Mouse (Mus musculus) brown adipose tissue, adult 24 weeks (tissue): ENCODE data around the gene Olfr1328. TPM values are rescaled to one million over a fixed set of nuclear protein-coding genes. Genes with fewer than 3 reads are reported as not detected.
"Not testable (repeated sequence)": the region's sequence is repeated elsewhere in the genome, so short reads cannot be mapped to it uniquely, and the experiment has no call there.

ENCODE experiments used
- H3K27ac ChIP-seq: fragments of 200-500 bp; replicated peaks from 2 replicates; pipeline ENCODE4 v1.5.1; 2012; ENCODE audit warnings: low read depth, mild to moderate bottlenecking, low read length
- H3K4me1 ChIP-seq: fragments of 200-500 bp; 2 replicates; pipeline ENCODE4 v1.6.1; 2012; ENCODE audit warnings: low read length, mixed read lengths; ENCODE audit not compliant: control insufficient read depth, insufficient read depth, insufficient read length
- H3K4me3 ChIP-seq: fragments of 200-500 bp; 2 replicates; pipeline ENCODE4 v1.5.1; 2012; ENCODE audit warnings: low read depth, mild to moderate bottlenecking, low read length, moderate library complexity; ENCODE audit not compliant: insufficient read depth
- polyA plus RNA-seq: library from polyadenylated mRNA; stranded (reverse); fragments of >200 nt; gene quantifications from 2 replicates; pipeline ENCODE4 v1.2.4, GENCODE M21; 2012; ENCODE audit not compliant: missing spikeins, insufficient read depth, insufficient read length

The Olfr1328 gene
- polyA plus RNA-seq: not detected in 2 replicates

DNA sequence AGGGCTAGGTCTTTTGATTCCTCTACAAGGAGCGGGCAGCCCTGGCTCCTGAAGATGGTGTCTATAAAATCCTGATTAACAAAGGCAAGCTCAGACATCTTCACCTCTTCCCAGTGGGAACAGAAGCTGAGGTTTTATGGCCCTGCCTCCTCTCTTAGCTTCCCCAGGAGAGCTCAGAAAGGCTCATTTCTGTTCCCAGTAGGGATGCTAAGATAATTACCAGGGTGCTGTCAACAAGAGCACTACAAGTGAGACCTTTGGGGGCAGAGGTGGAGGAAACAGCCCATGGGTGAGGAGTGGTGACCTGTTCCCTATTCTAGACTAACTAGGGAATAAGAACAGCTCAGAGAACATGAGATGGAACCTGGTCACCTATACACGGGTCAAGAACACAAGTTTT is at the start of gene Olfr1328:
Gene Olfr1328, minus strand, starts transcription at position 101 of the 400 bp plus-strand sequence.
- no peaks in the 10 kb centered on the region for H3K4me1 ChIP-seq
- H3K4me3 ChIP-seq: no peak within 1 kb of the TSS
- no peak within 1 kb of the TSS for H3K27ac ChIP-seq

DNA sequence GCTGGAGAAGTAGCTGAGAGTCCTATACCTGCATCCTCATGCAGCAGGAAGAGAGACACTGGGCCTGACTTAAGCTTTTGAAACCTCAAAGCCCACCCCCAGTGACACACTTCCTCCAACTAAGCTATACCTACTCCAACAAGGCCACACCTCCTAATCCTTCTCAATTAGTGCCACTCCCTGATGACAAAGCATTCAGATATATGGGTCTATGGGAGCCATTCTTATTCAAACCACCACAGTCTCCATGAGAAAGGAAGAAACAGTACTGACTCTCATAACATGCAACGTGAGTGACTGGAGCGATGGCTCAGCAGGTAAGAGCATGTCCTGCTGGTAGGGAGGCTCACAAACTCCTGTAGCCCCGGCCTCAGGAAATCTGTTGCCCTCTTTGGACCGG is 46.9 kb upstream of the Olfr1328 start:
- no peak overlapping the region for H3K27ac ChIP-seq
- no peaks in the 10 kb centered on the region for H3K4me1 ChIP-seq
- H3K4me3 ChIP-seq: no peak overlapping the region

DNA sequence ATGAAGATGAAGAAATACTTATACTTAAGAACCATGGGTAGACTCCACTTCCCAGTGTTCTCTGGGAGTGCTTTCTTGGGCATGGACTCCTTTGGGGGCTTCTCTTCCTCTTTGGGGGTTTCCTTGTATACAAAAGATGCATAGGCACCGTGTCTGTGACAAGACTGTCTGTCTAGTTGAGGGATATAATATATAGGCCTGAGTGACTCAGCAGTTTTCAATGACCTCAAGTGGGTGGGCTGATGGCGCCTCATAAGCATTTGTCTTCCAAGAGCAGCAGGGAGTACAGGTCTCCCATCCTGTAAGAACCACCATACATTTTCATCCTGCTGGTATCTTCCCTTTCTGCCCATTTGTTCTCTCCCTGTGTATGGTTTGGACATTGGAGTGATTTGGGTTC is 34.9 kb upstream of the Olfr1328 start:
- no peak overlapping the region for H3K27ac ChIP-seq
- H3K4me1 ChIP-seq: no peaks in the 10 kb centered on the region
- no peak overlapping the region for H3K4me3 ChIP-seq

DNA sequence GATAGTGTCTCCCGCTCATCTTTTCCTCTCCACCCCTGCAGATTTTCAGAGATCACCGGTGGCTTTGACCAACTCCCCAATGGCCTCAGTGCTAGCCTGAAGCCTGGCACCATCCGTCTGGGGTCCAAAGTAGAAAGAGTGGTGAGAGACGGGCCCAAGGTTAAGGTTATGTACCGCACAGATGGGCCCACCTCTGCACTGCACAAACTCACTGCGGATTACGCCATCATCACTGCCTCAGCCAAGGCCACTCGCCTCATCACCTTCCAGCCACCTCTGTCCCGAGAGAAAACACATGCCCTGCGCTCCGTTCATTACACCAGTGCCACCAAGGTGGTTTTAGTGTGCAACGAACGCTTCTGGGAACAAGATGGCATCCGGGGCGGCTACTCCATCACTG is 29.3 kb upstream of the Olfr1328 start:
- no peaks in the 10 kb centered on the region for H3K4me1 ChIP-seq
- H3K27ac ChIP-seq: no peak overlapping the region

DNA sequence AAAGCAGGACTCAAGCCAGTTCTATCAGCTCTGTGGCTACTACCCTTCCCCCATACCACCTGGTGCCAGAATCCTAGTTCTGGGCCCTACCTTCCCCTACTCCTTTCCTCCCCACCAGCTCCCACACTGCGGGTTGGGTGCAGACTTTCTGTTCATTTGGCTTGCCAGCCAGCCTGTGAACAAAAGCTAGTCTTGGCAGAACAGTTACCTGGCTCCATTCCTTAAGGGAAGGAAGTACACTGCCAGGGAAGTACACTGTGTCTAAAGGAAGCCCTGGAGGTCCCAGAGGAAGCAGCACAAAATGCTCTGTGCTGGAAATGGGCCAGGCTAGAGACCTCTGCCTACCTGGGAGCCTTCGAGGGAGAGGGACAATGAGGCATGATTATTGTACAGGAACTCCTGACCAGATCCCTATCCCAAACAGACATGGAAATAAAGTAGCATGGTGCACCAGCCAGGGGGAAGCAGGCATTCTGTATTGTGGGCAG is 22.8 kb upstream of the Olfr1328 start, which contains the start of gene Lao1:
Gene Lao1, plus strand, starts transcription at position 438 of the 488 bp plus-strand sequence.
- Histone ChIP-seq H3K4me3 (no peak within 1 kb of the TSS), H3K27ac (peak within 1 kb of the TSS; percentile 60), H3K4me1 (peaks cover 4% of the 10 kb centered on the region)

More for the DNA sequence above, 29.3 kb upstream of the Olfr1328 start:
- H3K4me3 ChIP-seq: no peak overlapping the region

DNA sequence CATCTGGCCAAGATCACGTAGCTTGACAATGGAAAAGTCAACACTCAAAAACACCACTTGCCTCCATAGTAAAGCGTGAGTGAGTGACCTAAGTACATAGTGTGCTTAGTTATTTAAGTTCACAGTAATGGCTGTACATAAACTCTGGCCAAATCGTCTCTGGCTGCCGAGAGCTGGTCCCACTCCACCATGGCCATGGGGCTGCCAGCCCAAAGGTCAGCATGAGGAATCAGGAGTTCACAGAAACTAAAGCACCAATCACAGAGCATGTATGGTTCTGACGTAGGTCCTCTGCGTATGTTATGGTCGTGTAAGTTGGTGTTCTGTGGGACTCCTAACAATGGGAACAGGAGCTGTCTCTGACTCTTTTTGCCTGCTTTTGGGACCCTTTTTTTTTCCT is 20.4 kb upstream of the Olfr1328 start:
- Histone ChIP-seq H3K27ac (no peak overlapping the region), H3K4me1 (peaks cover 7% of the 10 kb centered on the region), H3K4me3 (no peak overlapping the region)

DNA sequence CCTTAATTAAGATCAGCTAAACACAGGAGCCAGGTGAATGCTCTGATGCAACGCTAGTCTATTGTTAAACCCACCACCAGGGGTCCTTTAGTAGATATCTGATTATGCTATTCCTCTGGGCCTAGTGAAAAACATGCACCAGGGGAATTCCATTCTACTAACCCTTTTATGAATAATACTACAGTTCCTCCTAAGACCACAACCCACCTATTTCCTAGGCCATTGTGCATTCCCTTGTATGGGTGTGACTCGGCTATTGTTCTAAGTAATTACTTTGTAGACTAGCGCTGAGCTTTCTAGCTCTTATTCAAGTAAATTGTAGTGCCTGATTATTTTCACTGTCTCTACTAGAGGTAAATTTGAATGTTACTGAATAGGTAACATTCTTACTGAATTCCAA is 7.1 kb downstream of the Olfr1328 start:
- not testable (repeated sequence) for H3K4me1 ChIP-seq, H3K4me3 ChIP-seq, H3K27ac ChIP-seq

DNA sequence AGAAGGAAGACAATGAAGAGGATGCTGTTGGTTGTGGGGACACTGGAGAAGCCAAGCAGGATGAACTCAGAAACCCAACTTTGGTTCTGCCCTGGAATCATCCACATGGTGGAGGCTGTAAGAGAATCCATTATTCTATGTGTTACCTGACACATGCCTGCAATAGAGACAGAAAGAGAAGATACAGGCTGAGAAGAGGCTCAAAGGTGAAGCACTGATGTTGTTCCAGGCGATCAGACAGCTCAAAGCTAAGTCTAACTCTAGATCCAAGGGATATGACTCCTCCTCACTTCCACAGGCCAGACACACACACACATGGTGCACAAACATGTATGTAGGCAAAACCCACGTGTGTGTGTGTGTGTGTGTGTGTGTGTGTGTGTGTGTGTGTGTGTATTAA is 21.0 kb downstream of the Olfr1328 start, which contains the start of gene Olfr1329:
Gene Olfr1329, minus strand, starts transcription at position 101 of the 400 bp plus-strand sequence.
- not testable (repeated sequence) for H3K27ac ChIP-seq, H3K4me3 ChIP-seq, H3K4me1 ChIP-seq

DNA sequence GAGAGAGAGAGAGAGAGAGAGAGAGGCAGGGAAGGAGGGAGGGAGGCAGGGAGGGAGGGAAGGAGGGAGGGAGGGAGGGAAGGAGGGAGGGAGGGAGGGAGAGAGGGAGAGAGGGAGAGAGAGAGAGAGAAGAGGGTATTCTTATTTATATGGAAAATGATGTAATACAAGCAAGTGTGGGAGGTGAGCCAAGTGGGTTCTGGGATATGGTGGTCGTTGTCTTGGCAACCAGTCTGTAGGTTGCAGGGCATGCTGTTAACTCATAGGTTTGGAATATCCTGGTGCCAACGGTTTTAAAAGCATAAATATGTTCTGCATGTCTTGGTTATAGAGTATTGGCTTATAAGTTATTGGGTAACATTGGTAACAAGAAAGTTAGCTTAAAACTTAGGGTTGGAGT is 36.4 kb downstream of the Olfr1328 start:
- no peaks in the 10 kb centered on the region for H3K4me1 ChIP-seq
- no peak overlapping the region for H3K27ac ChIP-seq
- H3K4me3 ChIP-seq: no peak overlapping the region

DNA sequence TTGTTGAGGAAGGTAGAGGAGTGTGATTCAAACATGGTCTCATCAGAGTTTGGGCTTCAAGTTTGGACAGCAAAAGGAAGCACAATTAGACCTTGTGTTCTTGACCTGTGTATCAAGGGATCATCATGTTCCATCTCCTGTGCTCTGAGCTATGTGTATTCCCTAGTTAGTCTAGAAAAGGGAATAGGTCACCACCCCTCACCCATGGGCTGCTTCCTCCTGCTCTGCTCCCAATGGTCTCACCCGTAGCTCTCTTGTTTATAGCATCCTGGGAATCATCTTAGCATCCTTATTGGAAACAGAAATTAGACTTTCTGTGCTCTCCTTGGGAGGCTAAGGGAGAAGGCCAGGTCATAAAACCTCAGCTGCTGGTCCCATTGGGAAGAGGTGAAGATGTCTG is 50.1 kb downstream of the Olfr1328 start, which contains the start of gene Olfr1330:
Gene Olfr1330, plus strand, starts transcription at position 301 of the 400 bp plus-strand sequence.
- Histone ChIP-seq H3K4me3 (no peak within 1 kb of the TSS), H3K27ac (no peak within 1 kb of the TSS), H3K4me1 (no peaks in the 10 kb centered on the region)

Other genes starting within 250 kb of the Olfr1328 start
- gene Olfr1342, start 245.9 kb downstream of the Olfr1328 start, polyA plus RNA-seq: not detected in 2 replicates
- gene Olfr1341, start 235.1 kb downstream of the Olfr1328 start, polyA plus RNA-seq: not detected in 2 replicates
- gene Olfr1340, start 218.5 kb downstream of the Olfr1328 start, polyA plus RNA-seq: not detected in 2 replicates
- not detected in 2 replicates for gene Olfr1339, start 206.4 kb downstream of the Olfr1328 start, polyA plus RNA-seq
- gene Olfr1338, start 179.9 kb downstream of the Olfr1328 start, polyA plus RNA-seq: not detected in 2 replicates
- not detected in 2 replicates for gene Olfr1337, start 156.0 kb downstream of the Olfr1328 start, polyA plus RNA-seq
- gene Olfr1335, start 128.7 kb downstream of the Olfr1328 start, polyA plus RNA-seq: not detected in 2 replicates
- gene Olfr1333, start 102.3 kb downstream of the Olfr1328 start, polyA plus RNA-seq: not detected in 2 replicates
- gene Olfr1331, start 74.0 kb downstream of the Olfr1328 start, polyA plus RNA-seq: not detected in 2 replicates
- gene Olfr1330, start 50.0 kb downstream of the Olfr1328 start, polyA plus RNA-seq: not detected in 2 replicates
- gene Olfr1329, start 21.1 kb downstream of the Olfr1328 start, polyA plus RNA-seq: not detected in 2 replicates
- gene Lao1, start 23.0 kb upstream of the Olfr1328 start, polyA plus RNA-seq: not detected in 2 replicates
- 2.8 and 7.4 TPM in 2 replicates for gene Slc2a1, start 170.1 kb upstream of the Olfr1328 start, polyA plus RNA-seq
- gene Zfp691, start 235.6 kb upstream of the Olfr1328 start, polyA plus RNA-seq: 16.2 and 24.1 TPM in 2 replicates